Mouse (Mus musculus): ENCODE results near the gene Plcl1. TPM values are rescaled to one million over a fixed set of nuclear protein-coding genes. Genes with fewer than 3 reads are reported as not detected.

The Plcl1 gene
- polyA plus RNA-seq, 1 experiment, result 0.21 TPM

DNA sequence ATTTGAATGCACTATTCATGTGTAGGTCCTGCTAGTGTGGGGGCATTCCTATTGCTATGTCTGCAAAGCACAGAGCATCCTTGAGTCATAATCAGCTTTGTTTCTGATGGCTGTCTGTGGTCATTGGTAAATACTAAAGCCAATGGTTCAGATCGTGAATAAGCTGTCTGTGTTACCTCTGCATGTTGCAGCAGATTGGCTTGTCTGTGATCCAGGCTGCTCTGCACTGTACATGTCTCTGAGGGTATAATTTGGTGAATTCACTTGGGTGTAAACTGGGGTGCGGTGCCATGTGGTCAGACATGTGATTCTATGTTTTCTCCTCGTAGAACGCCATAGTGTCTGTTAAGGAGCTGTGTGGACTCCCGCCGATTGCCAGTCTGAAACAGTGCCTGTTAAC is 295.9 kb downstream of the Plcl1 start:
- H3K27ac ChIP-seq (ENCODE audit: control insufficient read depth, insufficient read depth, low read depth, low read length), result no peak overlapping the region
- no peak for TF ChIP-seq POLR2A (IDR thresholded peaks at IDR 0.05; ENCODE audit: control insufficient read depth, low read depth, low read length)
- TF ChIP-seq CTCF (IDR thresholded peaks at IDR 0.05; ENCODE audit: control insufficient read depth, insufficient read depth, insufficient replicate concordance, low read depth, low read length), result no peak
- no peaks in the 10 kb centered on the region for H3K4me1 ChIP-seq (ENCODE audit: control insufficient read depth, insufficient read depth, low read length)
- H3K27me3 ChIP-seq (ENCODE audit: control insufficient read depth, insufficient read depth, low read length), result no peaks in the 10 kb centered on the region
- no peak overlapping the region for H3K4me3 ChIP-seq (ENCODE audit: control insufficient read depth, low read depth, low read length)
- H3K36me3 ChIP-seq (ENCODE audit: control insufficient read depth, insufficient read depth, low read length), result no peaks in the 10 kb centered on the region

DNA sequence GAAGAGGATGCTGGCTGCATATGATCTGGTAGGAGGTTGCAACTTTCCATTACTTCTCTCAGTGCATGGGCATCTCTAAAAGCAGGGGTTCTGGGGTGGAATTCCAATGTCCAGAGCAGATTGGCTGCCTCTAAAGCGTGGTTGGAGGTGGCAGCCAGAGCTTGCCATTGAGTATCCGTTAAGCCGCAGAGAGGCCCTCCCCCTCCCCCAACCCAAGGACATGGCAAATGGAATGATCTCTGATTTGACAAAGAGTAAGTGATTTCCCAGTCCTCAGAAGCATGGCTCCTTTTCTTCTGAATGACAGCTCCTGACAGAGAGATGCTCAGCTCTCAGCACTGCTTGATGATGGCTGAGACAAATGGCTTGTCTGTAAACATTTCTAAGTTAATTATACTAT is 296.4 kb downstream of the Plcl1 start:
- Histone ChIP-seq H3K36me3 (ENCODE audit: control insufficient read depth, insufficient read depth, low read length) (no peaks in the 10 kb centered on the region), H3K4me1 (ENCODE audit: control insufficient read depth, insufficient read depth, low read length) (no peaks in the 10 kb centered on the region), H3K4me3 (ENCODE audit: control insufficient read depth, low read depth, low read length) (no peak overlapping the region), H3K27me3 (ENCODE audit: control insufficient read depth, insufficient read depth, low read length) (no peaks in the 10 kb centered on the region), H3K27ac (ENCODE audit: control insufficient read depth, insufficient read depth, low read depth, low read length) (no peak overlapping the region)
- TF ChIP-seq CTCF (IDR thresholded peaks at IDR 0.05; ENCODE audit: control insufficient read depth, insufficient read depth, insufficient replicate concordance, low read depth, low read length) (no peak), POLR2A (IDR thresholded peaks at IDR 0.05; ENCODE audit: control insufficient read depth, low read depth, low read length) (no peak)

DNA sequence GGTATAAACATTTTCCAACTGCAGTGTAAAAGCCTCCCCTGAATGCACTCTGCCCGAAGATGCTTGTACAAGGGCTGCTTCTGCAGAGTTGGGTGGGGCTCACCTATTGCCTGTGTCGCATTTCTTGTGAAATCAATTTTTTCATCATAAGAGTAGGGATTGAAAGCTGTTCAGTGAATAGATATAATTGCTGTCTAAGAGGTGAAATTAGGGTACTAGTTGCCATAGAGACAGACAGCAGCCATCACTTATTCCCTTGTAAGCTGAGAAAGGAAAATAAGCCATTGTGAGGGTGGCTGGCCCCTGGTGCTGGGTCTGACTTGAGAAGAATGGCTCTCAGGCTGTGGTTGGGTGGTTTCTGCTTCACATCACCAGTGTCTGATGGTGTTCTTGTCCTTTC is 299.0 kb downstream of the Plcl1 start:
- H3K27ac ChIP-seq (ENCODE audit: control insufficient read depth, insufficient read depth, low read depth, low read length), result no peak overlapping the region
- no peaks in the 10 kb centered on the region for H3K27me3 ChIP-seq (ENCODE audit: control insufficient read depth, insufficient read depth, low read length)
- TF ChIP-seq POLR2A (IDR thresholded peaks at IDR 0.05; ENCODE audit: control insufficient read depth, low read depth, low read length) (no peak), CTCF (IDR thresholded peaks at IDR 0.05; ENCODE audit: control insufficient read depth, insufficient read depth, insufficient replicate concordance, low read depth, low read length) (no peak)
- H3K4me3 ChIP-seq (ENCODE audit: control insufficient read depth, low read depth, low read length), result no peak overlapping the region
- H3K36me3 ChIP-seq (ENCODE audit: control insufficient read depth, insufficient read depth, low read length), result no peaks in the 10 kb centered on the region
- H3K4me1 ChIP-seq (ENCODE audit: control insufficient read depth, insufficient read depth, low read length), result no peaks in the 10 kb centered on the region

DNA sequence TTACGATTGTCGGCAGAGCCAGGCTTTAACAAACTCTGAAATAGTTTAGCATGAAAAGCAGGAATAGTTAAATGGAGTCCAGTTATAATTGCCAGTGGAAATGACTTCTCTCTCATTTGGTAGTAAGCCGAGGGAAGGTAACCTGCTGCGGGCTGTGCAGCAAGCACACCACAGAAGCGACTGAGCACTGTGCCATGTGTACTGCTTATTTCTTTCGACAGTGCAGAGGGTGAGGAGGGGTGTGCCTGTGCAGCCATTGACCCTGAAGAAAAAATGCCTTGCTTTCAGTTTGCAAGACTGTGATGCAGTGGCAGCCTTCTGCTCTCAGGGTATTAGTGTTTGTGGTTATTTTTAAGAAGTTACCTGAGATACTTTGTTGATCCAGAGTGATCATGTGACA is 299.5 kb downstream of the Plcl1 start:
- no peak overlapping the region for H3K4me3 ChIP-seq (ENCODE audit: control insufficient read depth, low read depth, low read length)
- H3K27ac ChIP-seq (ENCODE audit: control insufficient read depth, insufficient read depth, low read depth, low read length), result no peak overlapping the region
- no peaks in the 10 kb centered on the region for H3K27me3 ChIP-seq (ENCODE audit: control insufficient read depth, insufficient read depth, low read length)
- no peak for TF ChIP-seq CTCF (IDR thresholded peaks at IDR 0.05; ENCODE audit: control insufficient read depth, insufficient read depth, insufficient replicate concordance, low read depth, low read length)
- TF ChIP-seq POLR2A (IDR thresholded peaks at IDR 0.05; ENCODE audit: control insufficient read depth, low read depth, low read length), result no peak
- H3K4me1 ChIP-seq (ENCODE audit: control insufficient read depth, insufficient read depth, low read length), result no peaks in the 10 kb centered on the region
- H3K36me3 ChIP-seq (ENCODE audit: control insufficient read depth, insufficient read depth, low read length), result no peaks in the 10 kb centered on the region

DNA sequence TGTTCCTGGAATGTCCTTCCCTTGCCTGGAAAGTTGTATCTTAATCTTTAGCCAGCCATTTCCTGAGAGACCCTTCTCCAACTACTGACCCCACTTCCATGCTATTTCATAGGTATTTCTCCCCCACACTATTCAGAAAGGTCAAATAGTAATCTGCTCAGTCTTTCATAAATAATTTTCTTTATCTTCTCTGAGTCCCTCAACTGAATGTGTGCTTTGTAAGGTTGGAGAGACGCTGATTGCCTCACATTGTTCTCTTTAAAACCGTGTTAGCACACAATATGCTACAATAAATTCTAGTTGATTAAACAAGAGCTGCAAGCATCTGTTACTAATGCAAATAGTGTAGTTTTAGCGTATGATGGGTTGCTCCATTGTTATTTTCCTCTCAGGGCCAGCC is 300.0 kb downstream of the Plcl1 start:
- Histone ChIP-seq H3K4me3 (ENCODE audit: control insufficient read depth, low read depth, low read length) (no peak overlapping the region), H3K27ac (ENCODE audit: control insufficient read depth, insufficient read depth, low read depth, low read length) (no peak overlapping the region), H3K4me1 (ENCODE audit: control insufficient read depth, insufficient read depth, low read length) (no peaks in the 10 kb centered on the region), H3K36me3 (ENCODE audit: control insufficient read depth, insufficient read depth, low read length) (no peaks in the 10 kb centered on the region), H3K27me3 (ENCODE audit: control insufficient read depth, insufficient read depth, low read length) (no peaks in the 10 kb centered on the region)
- no peak for TF ChIP-seq POLR2A (IDR thresholded peaks at IDR 0.05; ENCODE audit: control insufficient read depth, low read depth, low read length)
- TF ChIP-seq CTCF (IDR thresholded peaks at IDR 0.05; ENCODE audit: control insufficient read depth, insufficient read depth, insufficient replicate concordance, low read depth, low read length), result no peak

DNA sequence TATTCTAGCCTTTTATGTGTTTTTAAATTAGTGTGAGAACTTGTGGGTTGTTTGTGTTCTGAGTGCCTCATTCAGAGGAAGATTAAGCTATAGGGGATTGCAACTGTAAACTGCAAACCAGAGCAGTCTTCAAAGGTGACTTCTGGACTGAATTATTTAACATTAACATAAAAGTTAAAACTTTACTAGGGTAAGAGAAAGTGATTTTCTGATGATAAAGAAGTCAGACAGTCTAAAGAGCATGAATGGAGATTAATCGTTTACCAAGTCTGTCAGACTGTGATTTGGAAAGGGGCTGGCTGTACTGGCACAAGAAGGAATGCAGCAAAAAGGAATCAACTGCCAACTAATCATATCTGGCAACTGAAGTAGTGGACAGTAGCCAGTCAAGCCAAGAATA is 301.2 kb downstream of the Plcl1 start:
- H3K4me1 ChIP-seq (ENCODE audit: control insufficient read depth, insufficient read depth, low read length), result no peaks in the 10 kb centered on the region
- H3K27me3 ChIP-seq (ENCODE audit: control insufficient read depth, insufficient read depth, low read length), result no peaks in the 10 kb centered on the region
- no peaks in the 10 kb centered on the region for H3K36me3 ChIP-seq (ENCODE audit: control insufficient read depth, insufficient read depth, low read length)
- TF ChIP-seq POLR2A (IDR thresholded peaks at IDR 0.05; ENCODE audit: control insufficient read depth, low read depth, low read length) (no peak), CTCF (IDR thresholded peaks at IDR 0.05; ENCODE audit: control insufficient read depth, insufficient read depth, insufficient replicate concordance, low read depth, low read length) (no peak)
- no peak overlapping the region for H3K27ac ChIP-seq (ENCODE audit: control insufficient read depth, insufficient read depth, low read depth, low read length)
- no peak overlapping the region for H3K4me3 ChIP-seq (ENCODE audit: control insufficient read depth, low read depth, low read length)

DNA sequence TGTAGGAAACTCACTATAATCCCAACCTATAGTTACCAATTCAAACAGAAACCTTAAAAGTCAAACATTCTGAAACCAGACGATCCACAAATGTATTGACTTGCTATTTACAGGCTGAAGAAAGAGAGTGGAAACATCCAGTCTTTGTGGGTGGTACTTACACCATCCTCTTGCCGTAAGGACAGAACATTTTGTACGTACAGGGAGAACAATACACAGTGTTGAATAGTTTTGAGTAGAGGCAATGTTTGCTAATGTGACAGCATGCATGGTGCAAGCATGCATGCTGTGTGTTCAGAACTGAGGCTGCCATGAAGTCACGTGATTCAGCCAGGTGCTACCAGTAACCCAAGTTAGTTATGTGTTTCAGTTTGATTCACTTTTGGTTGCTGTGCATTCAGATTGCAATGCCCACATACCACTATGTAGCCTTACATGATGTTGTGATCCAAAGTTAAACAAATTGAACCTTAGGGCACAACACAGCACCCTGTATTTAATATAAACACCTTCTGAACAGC is 311.6 kb downstream of the Plcl1 start:
- TF ChIP-seq POLR2A (IDR thresholded peaks at IDR 0.05; ENCODE audit: control insufficient read depth, low read depth, low read length) (no peak), CTCF (IDR thresholded peaks at IDR 0.05; ENCODE audit: control insufficient read depth, insufficient read depth, insufficient replicate concordance, low read depth, low read length) (no peak)
- no peaks in the 10 kb centered on the region for H3K36me3 ChIP-seq (ENCODE audit: control insufficient read depth, insufficient read depth, low read length)

DNA sequence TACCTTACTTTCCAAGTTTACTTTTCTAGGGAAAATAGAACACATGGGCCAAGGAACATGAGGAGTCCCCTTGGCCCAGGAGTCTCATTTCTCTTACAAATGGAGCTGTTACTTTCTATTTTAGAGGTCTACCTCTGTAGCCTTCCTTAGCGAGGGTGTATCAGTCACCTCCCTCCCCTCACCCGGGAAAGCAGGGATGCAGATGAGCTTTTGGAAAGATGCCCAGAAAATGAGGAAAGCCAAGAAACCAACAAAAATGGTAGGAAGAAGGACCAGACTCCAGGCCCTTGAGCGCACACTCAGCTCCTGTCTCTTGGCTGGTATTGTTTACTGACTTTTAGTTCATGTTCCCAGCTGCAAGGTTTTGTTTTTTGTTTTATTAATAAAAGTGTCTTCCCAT is 319.7 kb downstream of the Plcl1 start:
- no peaks in the 10 kb centered on the region for H3K27me3 ChIP-seq (ENCODE audit: control insufficient read depth, insufficient read depth, low read length)
- H3K4me1 ChIP-seq (ENCODE audit: control insufficient read depth, insufficient read depth, low read length), result no peaks in the 10 kb centered on the region
- H3K4me3 ChIP-seq (ENCODE audit: control insufficient read depth, low read depth, low read length), result no peak overlapping the region
- TF ChIP-seq POLR2A (IDR thresholded peaks at IDR 0.05; ENCODE audit: control insufficient read depth, low read depth, low read length) (no peak), CTCF (IDR thresholded peaks at IDR 0.05; ENCODE audit: control insufficient read depth, insufficient read depth, insufficient replicate concordance, low read depth, low read length) (no peak)
- H3K36me3 ChIP-seq (ENCODE audit: control insufficient read depth, insufficient read depth, low read length), result no peaks in the 10 kb centered on the region
- H3K27ac ChIP-seq (ENCODE audit: control insufficient read depth, insufficient read depth, low read depth, low read length), result no peak overlapping the region

More for the DNA sequence above, 311.6 kb downstream of the Plcl1 start:
- Histone ChIP-seq H3K4me1 (ENCODE audit: control insufficient read depth, insufficient read depth, low read length) (no peaks in the 10 kb centered on the region), H3K4me3 (ENCODE audit: control insufficient read depth, low read depth, low read length) (no peak overlapping the region), H3K27ac (ENCODE audit: control insufficient read depth, insufficient read depth, low read depth, low read length) (no peak overlapping the region), H3K27me3 (ENCODE audit: control insufficient read depth, insufficient read depth, low read length) (no peaks in the 10 kb centered on the region)

Measured in testis, adult 2 months (tissue).